Mouse (Mus musculus) lung, postnatal 4 days (tissue): ENCODE measurements around the gene Pmp22.

Experiments used
- DNase-seq, 2 experiments: peaks; one replicate each; pipeline ENCODE4 v3.0.0; 2021

Gene Pmp22

DNA sequence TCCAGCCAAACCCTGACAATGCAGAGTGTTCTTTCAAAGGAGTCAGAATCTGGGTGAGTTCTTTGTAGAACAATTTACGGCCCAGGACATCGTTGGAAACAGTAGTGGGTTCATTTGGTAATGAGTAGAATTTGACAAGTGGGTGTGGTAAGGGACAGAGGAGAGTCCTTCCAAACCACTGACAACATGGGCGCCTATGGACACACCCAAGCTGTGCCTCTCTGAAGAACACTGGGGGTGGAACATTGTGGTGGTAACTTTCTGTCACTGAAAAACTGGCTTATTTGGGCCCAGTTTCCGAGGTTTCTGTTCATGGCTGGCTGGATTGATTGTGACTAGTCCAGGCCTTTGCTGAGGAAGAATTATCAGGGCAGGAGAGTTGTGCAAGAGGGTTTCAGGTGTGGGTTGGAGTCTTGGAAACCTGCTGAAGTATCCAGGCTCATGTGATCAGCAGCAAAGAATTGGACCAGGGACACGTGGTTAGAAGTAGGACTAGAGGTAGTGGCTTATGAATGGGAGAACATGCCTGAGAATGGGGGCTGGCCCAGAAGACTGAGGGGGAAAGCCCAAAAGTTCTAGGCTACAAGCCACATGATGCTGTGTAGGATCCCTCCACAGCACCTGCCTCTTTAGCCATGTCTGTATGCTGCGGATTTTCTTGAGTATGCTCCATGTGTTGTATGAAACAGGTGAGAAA, 35.4 kb downstream of the Pmp22 start:
- peak in 1 of 2 experiments; percentile 55 for DNase-seq

- DNase-seq = no peak
These were observed 36.1 kb downstream of the Pmp22 start for GRCm38 (mm10) chr11:63164756-63165484.

DNA sequence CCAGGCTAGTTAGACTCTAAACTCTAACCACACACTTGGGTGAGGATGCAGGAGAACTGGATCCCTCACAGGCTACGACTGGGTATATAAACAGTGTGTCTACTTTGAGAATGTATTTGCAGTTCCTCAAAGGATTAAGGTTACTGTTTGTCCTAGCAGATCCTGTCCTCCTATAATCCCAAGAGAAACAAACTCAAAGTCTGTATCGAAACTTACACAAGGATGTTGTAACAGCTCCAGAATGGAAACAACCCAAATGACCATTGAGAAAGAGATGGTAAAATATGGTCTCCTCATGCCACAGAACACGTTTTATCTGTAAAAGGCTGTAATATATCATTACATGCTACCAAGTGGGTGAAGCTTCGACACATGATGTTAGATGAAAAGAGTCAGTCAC, 39.0 kb downstream of the Pmp22 start:
- no peak for DNase-seq

DNA sequence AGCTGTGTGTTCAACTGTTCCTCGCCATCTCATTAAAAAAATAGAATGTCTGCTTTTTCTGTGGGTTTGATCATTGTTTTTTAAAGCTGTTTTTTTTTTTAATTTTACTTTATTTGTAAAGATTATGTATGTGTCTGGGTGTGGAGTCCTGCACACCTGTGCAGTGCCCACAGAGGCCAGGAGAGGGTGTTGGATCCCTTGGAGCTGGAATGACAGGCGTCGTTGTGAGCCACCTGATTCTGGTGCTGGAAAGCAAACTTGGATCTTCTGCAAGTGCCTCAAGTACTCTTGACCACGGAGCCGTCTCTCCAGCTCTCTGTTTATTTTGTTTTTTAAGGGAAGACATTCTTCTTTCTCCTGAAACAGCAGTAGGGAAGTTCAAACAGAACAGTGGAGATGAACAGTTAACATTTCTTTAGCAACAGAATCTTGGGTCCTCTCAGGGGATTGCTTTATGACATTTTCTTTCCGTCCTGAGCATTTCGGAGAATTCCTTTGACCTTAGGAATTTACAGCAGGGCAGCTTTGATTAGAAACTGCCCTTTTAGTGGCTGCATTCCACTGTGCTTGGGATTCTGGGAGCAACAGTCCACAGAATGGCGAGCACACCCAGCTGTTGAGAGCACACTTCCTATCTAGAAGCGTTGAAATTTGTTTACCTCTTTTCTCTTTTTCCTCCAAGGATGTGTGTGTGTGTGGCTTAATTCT, 39.9 kb downstream of the Pmp22 start:
- peak; percentile 44 to 63 for DNase-seq

- DNase-seq = peak in 1 of 2 experiments; percentile 49
These were observed 43.2 kb downstream of the Pmp22 start for GRCm38 (mm10) chr11:63171977-63172376.

GRCm38 (mm10) chr11:63173604-63174003, 44.8 kb downstream of the Pmp22 start:
- DNase-seq = peak; percentile 8 to 56

DNA sequence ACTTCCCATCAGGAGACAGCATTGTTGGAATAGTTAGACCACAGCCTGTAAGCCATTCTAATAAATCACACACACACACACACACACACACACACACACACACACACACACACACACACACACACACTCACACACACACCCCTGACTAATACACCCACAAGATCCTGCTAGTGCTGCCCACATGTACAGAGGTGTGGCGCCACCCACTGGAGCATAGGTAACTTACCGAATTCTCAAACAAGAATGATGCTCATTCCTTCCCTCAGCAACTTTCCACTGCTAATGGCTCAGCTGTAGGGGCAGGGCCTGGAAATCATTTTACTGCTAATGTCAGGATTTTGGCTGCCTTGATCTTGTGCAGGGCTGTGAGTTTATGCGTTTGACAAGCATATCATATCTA, 46.5 kb downstream of the Pmp22 start:
- DNase-seq = peak in 1 of 2 experiments; percentile 11

- peak in 1 of 2 experiments; percentile 2 for DNase-seq
These were observed 47.6 kb downstream of the Pmp22 start for GRCm38 (mm10) chr11:63176416-63176815.

- DNase-seq = no peak
These were observed 51.7 kb downstream of the Pmp22 start for GRCm38 (mm10) chr11:63180262-63181101.

GRCm38 (mm10) chr11:63188803-63189202, 60.0 kb downstream of the Pmp22 start:
- DNase-seq = peak in 1 of 2 experiments; percentile 41

DNA sequence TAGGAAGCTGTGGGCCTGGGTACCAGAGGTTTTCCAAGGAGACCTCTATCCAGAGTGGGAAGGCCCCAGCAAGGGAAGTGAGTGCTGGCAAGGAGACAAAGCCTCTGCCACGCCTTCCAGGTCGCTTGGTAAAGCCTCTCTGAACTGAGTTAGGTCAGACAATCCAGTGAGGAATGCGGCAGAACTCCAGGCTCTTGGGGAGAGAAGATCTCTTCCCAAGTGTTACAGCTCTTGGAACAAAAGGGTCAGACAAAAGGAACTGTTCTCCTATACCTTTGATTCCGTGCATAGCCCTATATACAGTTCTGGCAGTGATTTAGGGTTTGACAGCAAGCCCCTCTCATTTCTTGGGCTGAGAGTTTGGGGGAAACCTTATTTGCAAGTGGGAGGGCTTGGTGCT, 69.3 kb downstream of the Pmp22 start:
- no peak for DNase-seq

DNA sequence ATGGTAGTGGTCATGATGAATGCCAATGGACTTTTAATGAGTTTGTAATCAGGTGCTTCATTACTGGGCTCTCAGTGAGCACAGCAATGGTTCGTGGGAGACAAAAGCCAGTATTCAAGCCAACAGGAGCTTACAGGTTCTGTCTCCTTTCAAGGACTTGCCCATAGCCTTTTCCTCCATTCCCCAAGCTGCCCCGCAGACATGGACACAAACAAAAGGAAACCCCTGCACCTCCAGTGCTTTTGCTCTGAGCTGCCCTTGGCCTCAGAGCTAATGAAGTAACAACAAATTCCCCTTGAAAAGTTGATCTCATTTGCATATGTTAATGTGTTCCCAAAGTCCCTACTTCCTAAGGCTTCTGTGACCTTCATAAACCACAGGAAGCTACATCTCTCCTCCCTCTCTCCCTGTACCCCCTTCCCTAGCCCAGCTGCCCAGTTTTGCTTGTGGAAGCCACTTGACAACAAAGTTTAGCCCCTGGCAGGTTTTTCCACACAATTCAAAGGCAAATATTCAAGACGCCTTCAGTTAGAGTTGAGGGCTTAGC, 73.3 kb downstream of the Pmp22 start:
- DNase-seq = no peak
